Mouse (Mus musculus): Measurements from ENCODE around the gene Ncapd3. TPM values are rescaled to one million over a fixed set of nuclear protein-coding genes. Genes with fewer than 3 reads are reported as not detected.

Gene Ncapd3
- total RNA-seq, 1 experiment from 2014 or later = 44.2 TPM

DNA sequence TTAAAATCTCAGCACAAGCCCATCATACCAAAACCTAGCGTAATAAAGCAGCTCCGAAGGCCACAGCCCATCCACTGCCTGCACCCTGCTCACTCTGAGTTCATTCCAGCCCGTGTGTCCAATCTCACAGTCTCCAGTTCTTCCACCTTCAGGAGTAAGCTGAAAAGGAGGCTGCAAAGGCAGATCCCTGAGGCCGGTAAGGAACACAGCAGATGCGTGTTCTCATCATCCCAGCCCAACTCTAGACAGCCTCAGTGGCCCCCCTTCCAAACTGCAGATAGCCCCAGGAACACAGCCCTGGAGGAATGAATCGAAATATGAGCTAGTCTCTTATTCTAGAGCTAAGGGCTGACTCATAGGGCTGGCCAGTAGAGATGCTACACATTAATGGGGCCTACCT, 71.5 kb downstream of the Ncapd3 start:
- ATAC-seq (replicated peaks in 1 of 2; ENCODE audit: insufficient read depth in 1 of 2, low FRiP score in 2 of 2, low TSS enrichment in 1 of 2, low read depth in 1 of 2, poor library complexity in 2 of 2, severe bottlenecking in 2 of 2) = no peak

DNA sequence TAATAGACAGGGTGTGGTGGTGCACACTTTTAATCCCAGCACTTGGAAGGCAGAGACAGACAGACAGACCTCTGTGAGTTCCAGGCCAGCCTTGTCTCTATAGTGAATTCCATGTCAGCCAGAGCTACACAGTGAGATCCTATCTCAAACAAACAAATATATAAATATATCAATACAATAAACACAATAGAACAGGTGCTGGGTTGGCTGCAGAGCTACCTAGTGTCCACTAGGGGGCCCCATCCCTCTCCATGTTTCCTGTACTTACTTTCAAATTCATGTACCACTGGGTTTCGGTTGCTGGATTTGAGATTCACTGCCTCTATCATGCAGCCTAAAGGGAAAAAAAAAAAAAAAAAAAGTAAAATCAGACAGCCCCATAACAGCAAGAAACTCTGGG, 76.1 kb downstream of the Ncapd3 start:
- ATAC-seq (replicated peaks in 1 of 2; ENCODE audit: insufficient read depth in 1 of 2, low FRiP score in 2 of 2, low TSS enrichment in 1 of 2, low read depth in 1 of 2, poor library complexity in 2 of 2, severe bottlenecking in 2 of 2) = peak; percentile 30 to 49

DNA sequence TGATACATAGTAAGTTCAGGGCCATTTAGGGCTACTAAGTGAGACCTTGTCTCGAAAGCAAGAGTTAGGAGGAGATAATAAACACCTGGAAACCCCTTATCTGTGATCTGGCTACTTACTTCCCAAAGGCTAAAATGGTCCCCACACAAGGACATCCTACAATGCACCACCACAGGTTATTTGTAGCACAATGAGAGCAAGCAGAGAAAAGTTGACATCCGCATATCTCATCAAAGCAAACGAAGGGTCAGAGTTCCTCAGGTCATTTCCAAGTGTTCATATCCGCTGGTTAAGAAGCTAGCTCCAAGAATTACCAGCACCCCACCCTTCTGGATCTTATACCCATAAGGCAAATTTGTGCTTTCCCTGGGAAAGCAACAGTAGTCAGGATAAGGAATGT, 78.5 kb downstream of the Ncapd3 start:
- ATAC-seq (replicated peaks in 1 of 2; ENCODE audit: insufficient read depth in 1 of 2, low FRiP score in 2 of 2, low TSS enrichment in 1 of 2, low read depth in 1 of 2, poor library complexity in 2 of 2, severe bottlenecking in 2 of 2) = no peak

DNA sequence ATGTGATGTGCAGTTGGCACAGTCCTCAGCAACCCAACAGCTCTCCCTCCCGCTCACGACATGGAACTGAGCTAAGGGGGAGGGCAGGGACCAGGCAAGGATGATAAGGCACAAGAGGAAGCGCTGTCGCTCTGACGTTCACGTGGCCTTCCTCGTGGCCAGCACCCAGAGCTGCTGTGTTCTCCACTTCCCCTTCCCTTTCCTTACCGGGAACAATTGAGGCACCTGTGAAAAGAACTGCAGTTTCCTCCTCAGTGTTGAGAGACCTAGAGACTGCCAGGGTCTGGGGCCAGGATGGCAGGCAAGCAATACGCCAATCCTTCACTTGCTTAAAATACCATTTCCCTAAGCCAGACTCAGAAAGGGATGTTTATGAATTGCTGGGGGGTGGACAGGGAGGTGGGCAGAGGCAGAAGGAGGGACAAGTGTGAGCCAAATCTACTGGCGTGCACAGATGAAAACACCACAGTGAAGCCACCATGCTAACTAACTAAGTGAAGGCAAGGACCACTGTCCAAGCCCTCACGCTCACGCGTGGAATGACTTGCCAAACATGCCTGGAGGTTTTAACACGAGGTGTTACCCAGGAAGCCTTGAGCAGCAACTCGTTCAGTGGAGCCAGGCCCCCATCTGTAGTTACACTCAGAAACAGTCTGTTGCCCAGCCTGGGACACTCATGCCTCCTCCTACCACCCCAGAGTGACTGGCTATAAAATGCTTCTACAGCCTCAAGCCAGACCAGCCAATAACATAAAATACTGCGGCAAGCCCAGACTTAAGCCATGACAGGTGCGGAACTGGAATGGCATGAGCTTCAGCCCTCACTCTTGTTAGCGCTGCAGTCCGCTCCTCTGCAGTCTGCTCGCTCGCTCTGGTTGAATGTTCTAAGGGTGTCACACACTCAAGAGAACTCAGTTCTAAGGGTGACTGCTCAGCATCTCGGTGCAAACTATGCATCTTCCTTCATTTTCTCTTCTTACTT, 79.8 kb downstream of the Ncapd3 start:
- ATAC-seq (replicated peaks in 1 of 2; ENCODE audit: insufficient read depth in 1 of 2, low FRiP score in 2 of 2, low TSS enrichment in 1 of 2, low read depth in 1 of 2, poor library complexity in 2 of 2, severe bottlenecking in 2 of 2) = peak; percentile 94 to 95

DNA sequence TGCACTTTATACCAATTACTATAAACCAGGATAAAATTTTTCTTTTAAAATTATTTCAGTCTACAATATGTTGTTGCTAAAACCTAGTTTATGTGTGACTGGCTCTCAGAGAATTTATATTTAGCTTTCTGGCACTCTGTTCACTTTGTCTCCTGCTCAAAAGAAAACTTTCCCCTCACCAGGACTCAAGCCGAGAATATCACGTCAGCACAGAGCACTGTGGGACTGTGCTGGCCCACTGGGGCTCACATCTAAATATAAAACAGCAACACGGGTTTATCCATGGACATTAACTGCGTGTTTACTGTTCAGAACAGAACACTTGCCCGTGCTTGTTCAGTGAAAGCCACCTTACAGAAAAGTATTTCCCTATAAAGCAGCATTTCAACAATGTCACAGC, 80.7 kb downstream of the Ncapd3 start:
- ATAC-seq (replicated peaks in 1 of 2; ENCODE audit: insufficient read depth in 1 of 2, low FRiP score in 2 of 2, low TSS enrichment in 1 of 2, low read depth in 1 of 2, poor library complexity in 2 of 2, severe bottlenecking in 2 of 2) = no peak

DNA sequence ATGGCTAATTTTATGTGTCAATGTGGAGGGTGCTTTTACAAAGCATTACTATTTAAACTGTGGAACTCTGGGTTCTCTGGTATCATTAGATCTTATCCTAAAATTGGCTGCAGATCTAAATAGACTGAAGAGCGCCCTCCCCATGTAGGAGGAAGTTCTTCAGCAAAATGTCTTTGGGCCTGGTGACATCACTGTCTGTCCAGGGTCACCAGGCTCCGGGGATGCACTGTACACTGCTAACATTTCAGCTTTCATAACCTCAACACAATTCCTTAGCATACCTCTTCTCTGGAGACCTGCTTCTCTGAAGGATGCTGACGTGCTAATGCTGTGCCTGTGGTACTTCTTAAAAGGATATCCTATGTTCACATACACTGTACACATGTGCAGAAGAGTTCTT, 81.8 kb downstream of the Ncapd3 start:
- ATAC-seq (replicated peaks in 1 of 2; ENCODE audit: insufficient read depth in 1 of 2, low FRiP score in 2 of 2, low TSS enrichment in 1 of 2, low read depth in 1 of 2, poor library complexity in 2 of 2, severe bottlenecking in 2 of 2) = no peak

DNA sequence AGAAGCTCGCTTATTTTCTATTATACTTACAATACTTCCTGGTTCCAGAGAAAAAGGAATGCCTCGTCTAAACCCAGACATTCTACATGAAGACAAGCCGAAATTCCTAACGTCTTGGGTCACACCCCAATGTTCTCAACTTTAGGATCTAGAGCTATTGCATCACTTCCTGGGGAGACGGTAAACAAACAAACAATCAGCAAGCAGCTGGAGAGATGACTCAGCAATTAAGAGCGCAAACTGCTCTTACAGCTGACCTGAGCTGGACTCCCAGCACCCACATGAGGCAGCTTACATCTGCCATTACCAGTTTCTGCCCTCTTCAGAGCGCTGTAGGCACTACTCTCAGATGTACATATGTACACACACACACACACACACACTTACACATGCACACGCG, 91.3 kb downstream of the Ncapd3 start:
- ATAC-seq (replicated peaks in 1 of 2; ENCODE audit: insufficient read depth in 1 of 2, low FRiP score in 2 of 2, low TSS enrichment in 1 of 2, low read depth in 1 of 2, poor library complexity in 2 of 2, severe bottlenecking in 2 of 2) = no peak

DNA sequence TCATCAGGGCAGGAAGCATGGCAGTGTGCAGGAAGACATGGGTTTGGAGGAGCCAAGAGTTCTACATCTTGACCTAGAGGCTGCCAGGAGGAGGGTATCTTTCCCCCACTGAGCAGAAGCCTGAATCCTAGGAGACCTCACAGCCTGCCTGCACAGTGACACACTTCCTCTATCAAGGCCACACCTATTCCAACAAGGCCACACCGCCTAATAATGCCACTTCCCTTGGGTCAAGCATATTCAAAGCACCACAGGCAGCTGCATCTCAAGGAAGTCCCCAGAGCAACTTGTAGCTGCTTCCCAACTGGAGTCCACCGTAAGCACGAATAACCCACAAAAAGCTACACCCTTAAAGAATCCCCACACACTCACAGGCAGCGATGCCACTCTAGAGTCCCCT, 92.1 kb downstream of the Ncapd3 start:
- ATAC-seq (replicated peaks in 1 of 2; ENCODE audit: insufficient read depth in 1 of 2, low FRiP score in 2 of 2, low TSS enrichment in 1 of 2, low read depth in 1 of 2, poor library complexity in 2 of 2, severe bottlenecking in 2 of 2) = no peak

DNA sequence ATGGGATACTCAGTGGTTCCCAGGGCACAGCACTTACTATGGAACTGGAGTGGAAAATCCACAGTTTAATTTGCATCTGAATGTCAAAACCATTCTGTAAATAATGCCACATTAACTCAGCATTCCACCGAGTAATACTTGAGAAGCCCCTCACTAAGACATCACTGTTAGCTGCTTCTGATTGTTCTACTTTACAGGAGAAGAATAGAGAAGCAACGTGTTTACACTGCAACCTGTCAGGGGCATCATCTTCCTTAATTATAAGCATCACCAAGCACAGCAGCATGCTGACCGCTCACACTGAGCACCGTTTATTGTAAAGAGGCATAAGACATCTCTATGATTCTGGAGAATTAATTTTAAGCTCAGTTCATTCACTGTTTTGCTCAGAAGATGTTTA, 93.0 kb downstream of the Ncapd3 start:
- no peak for ATAC-seq (replicated peaks in 1 of 2; ENCODE audit: insufficient read depth in 1 of 2, low FRiP score in 2 of 2, low TSS enrichment in 1 of 2, low read depth in 1 of 2, poor library complexity in 2 of 2, severe bottlenecking in 2 of 2)

DNA sequence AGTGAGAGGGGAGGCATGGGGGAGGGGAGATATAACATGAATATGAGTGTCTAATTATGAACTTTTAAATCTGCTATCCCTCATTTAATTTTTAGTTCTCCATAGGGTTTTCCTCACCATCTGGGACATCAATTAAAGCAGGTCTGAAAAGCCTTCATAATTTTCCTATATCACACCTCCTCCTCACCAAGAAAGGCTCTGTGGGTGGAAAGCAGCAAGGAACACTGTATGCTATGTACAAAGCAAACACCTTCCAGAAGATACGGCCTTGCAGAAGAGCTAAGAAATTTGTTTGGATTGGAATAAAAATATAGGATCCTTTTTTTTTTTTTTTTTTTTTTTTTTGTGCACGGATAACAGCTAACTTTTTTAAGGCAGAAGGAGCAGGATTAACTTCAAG, 94.0 kb downstream of the Ncapd3 start:
- ATAC-seq (replicated peaks in 1 of 2; ENCODE audit: insufficient read depth in 1 of 2, low FRiP score in 2 of 2, low TSS enrichment in 1 of 2, low read depth in 1 of 2, poor library complexity in 2 of 2, severe bottlenecking in 2 of 2) = no peak

DNA sequence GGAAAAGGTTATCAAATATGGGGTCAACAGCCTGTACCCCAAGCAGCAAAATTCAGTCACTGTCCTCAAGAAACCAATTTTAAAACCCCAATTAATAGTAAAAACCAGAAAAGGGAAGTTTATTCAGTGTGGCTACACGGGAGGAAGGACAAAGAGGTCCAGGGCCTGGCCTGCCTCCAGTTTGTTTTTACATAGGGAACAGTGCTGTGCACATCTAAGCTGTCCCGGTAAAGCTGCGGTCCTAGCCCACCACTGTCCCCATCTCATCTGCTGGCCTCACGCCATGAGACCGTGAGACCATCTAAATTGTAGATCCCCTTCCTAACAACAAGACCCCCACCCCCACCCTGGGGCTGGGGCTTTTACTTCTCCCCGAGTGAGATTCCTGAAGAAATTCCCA, 95.5 kb downstream of the Ncapd3 start:
- peak; percentile 77 to 89 for ATAC-seq (replicated peaks in 1 of 2; ENCODE audit: insufficient read depth in 1 of 2, low FRiP score in 2 of 2, low TSS enrichment in 1 of 2, low read depth in 1 of 2, poor library complexity in 2 of 2, severe bottlenecking in 2 of 2)

DNA sequence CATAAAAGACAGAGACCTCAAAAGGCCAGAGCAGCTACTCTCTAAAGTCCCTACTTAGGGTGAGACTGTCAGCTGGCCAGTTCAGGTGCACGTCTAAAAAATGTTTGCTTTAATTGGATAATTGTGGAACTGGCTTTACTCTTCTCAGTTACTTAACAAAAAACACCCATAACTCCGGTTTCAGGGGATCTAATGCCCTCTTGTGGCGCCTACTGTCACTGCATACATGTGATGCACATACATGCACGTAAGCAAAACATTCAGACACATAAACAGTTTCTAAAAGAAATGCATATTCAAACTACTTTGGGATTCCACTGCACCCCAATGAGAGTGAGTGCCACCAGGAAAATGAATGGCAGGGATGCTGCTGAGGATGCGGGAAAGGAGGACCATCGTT, 96.6 kb downstream of the Ncapd3 start:
- ATAC-seq (replicated peaks in 1 of 2; ENCODE audit: insufficient read depth in 1 of 2, low FRiP score in 2 of 2, low TSS enrichment in 1 of 2, low read depth in 1 of 2, poor library complexity in 2 of 2, severe bottlenecking in 2 of 2) = no peak

DNA sequence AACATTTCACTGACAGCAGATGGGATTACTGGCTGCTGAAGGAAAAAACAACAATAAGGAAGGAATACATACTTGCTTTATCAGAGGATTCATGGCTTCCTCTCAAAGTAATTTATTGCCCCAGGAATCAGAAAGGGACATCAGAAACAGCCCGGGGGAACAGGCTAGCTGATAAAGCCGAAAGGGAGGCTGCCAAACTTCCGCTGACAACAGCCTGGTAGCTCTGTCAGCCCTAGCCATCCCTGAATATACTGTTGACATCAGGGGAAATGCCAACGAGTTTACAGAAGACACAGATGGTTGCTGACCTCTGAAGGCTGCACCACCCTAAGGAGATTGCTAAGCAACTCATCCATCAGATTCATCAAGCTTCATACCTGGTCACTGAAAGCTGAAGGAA, 98.7 kb downstream of the Ncapd3 start:
- no peak for ATAC-seq (replicated peaks in 1 of 2; ENCODE audit: insufficient read depth in 1 of 2, low FRiP score in 2 of 2, low TSS enrichment in 1 of 2, low read depth in 1 of 2, poor library complexity in 2 of 2, severe bottlenecking in 2 of 2)

DNA sequence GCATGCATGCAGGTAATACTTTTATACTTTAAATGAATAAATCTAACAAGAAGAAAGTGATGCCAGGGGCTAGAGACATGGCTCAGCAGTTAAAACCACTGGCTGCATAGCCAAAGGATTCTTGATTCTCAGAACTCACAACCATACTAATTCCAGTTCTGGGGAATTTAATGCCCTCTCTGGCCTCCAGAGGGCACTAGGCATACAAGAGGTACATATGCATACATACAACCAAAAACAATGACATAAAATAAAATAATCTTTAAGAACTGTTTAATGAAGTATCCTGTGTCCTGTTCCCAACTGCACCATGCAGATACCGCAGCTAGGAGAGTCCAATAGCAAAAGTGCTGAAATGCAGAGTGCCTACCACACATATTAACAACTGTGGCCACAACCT, 104.4 kb downstream of the Ncapd3 start:
- ATAC-seq (replicated peaks in 1 of 2; ENCODE audit: insufficient read depth in 1 of 2, low FRiP score in 2 of 2, low TSS enrichment in 1 of 2, low read depth in 1 of 2, poor library complexity in 2 of 2, severe bottlenecking in 2 of 2) = peak; percentile 67 to 71; a peak in 3 of 4 replicates

DNA sequence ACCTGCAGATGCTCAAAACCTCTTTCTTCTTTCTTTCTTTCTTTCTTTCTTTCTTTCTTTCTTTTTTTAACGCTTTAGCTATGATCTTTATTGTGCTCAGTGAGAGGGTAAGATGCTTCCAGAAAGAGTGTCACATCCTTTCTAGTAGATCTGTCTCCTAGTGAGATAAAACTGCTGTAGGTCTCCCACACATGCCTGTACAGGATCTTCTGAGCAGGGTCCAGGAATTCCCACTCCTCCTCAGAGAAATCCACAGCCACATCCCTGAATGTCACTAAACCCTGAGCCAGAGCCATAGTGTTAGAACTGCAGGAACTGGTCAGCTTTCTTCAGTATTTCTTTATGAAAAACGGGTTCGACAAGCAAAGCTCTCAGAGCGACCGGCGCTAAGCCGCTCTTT, 105.4 kb downstream of the Ncapd3 start:
- ATAC-seq (replicated peaks in 1 of 2; ENCODE audit: insufficient read depth in 1 of 2, low FRiP score in 2 of 2, low TSS enrichment in 1 of 2, low read depth in 1 of 2, poor library complexity in 2 of 2, severe bottlenecking in 2 of 2) = no peak

DNA sequence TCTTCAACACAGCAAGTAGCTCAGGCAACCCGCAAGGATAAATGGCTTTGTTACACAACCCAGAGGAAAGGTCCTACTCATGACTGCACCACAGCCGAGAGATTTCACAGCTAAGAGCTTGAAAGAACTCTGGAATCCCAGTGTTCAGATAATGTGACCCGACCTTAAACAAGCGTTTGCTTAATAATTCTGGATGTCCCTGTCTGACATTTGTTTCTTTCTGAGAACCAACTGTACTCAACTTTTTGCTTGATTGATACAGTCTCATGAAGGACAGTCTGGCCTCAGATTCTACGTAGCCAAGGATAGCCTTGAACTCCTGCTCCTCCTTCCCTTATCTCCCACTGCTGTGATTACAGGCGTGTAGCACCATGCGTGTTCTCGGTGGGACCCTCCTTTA, 106.7 kb downstream of the Ncapd3 start:
- ATAC-seq (replicated peaks in 1 of 2; ENCODE audit: insufficient read depth in 1 of 2, low FRiP score in 2 of 2, low TSS enrichment in 1 of 2, low read depth in 1 of 2, poor library complexity in 2 of 2, severe bottlenecking in 2 of 2) = no peak

DNA sequence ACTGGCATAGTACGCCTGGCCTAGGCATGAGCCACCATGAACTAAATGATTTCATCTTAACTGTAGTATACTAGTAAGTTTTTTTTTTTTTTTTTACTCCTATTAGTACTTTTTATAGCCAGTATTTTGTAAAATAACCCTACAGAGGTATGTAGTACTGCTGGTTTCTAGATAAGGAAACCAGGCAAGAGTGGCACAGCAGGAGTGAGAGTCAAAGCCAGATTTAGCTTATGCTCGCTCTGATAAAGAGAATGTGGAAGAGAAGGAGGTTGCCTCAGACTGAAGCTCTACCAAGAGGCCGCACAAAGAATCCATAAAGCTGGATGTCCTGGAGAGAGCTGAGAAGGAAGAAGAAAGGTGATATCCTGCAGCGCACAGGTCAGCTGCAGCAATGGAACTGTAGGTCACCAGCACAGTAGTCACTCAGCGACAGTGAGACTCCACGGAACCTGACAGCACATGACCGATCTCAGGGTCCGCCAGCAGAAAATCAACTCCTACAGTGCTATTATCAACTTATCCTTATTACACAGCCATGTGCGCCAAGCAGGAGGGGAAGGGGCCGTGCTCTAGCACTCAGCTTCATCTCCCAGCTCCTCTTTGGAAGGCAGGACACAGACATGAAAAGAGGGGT, 110.6 kb downstream of the Ncapd3 start:
- no peak for ATAC-seq (replicated peaks in 1 of 2; ENCODE audit: insufficient read depth in 1 of 2, low FRiP score in 2 of 2, low TSS enrichment in 1 of 2, low read depth in 1 of 2, poor library complexity in 2 of 2, severe bottlenecking in 2 of 2)

DNA sequence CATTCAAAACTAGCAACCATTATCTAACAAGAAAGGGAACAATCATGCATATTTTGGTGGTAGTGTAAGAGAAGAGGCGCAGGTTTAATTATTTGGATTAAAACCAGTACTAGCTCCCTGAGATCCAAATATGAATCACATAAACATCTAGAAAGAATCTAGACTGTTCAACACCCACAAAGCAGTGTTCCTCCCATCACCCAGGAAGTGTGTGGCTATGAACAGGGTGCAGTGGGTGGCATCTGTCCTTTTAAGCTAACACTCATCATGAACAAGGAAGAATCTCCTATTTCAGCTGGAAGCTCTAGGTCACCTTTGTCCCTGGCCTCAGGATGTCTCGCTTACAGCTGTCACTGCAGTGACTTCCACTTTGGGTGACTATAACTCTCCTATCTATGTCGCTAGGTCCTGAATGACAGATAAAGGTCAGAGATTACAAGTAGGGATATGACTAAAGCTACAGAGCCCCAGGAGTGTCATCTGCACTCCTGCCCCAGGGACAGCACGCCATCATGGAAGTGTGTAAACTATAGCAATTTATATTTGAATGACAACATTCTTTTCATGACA, 114.4 kb downstream of the Ncapd3 start:
- ATAC-seq (replicated peaks in 1 of 2; ENCODE audit: insufficient read depth in 1 of 2, low FRiP score in 2 of 2, low TSS enrichment in 1 of 2, low read depth in 1 of 2, poor library complexity in 2 of 2, severe bottlenecking in 2 of 2) = no peak

Measured in hematopoietic stem cell, adult 5-6 weeks (primary cell).